Mouse (Mus musculus) megakaryocyte, embryonic 14.5 days (primary cell): Measurements from ENCODE around the gene Eif2a.

Experiments used
- FLI1 ChIP-seq: IDR thresholded peaks from 2 replicates; pipeline ENCODE4 v1.6.1; 2012; ENCODE audit warnings: low read length, inconsistent platforms, mixed read lengths
- GATA1 ChIP-seq: IDR thresholded peaks from 3 replicates; pipeline ENCODE4 v1.6.1; 2012; ENCODE audit warnings: mixed read lengths, low read length, inconsistent platforms, borderline replicate concordance

GRCm38 (mm10) chr3:58520286-58520685 is 5.3 kb upstream of the Eif2a start:
- no peak for TF ChIP-seq GATA1
- TF ChIP-seq FLI1, result no peak
